ENCODE assay signal across 21 mouse cellular contexts in the genomic region with DNA sequence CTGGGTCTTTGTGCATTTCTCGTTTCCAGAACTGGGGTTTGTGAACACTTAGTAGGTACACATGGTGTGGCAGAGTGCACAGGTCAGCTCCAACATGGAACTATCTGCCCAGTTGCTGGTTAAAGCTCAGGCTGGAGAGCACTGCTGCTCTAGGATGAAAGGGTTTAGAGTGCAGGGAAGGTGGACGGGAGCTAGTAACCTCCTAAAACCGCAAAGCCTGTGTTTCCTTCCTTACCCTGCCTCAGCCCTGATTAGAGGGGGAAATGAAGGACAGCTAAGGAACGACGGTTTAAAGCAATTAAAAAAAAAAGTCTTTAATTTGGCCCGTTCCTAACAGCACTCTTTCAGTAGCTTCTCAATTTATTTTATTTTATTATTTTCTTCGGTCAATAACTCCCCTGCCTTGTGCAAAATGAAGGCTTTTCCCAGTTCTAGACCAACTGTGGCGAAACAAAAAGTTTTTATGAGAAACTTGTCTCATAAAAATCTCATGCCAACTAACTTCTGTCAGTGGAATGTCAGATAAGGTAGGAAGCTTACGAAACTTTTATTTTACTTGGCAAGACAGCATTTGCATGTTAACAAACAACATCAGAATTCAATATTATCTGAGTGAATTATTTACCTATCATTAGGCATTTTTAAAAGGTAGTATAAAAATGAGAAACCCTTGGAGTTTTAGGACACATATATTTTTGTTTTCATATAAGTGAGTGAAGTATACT. TPM values are rescaled to one million over a fixed set of nuclear protein-coding genes. Genes with fewer than 3 reads are reported as not detected.
DNase-seq lines count a peak whose midpoint lies in the region; ATAC-seq and TF ChIP-seq lines count a peak whose summit lies in the region.
"Had no signal": no experiment of that assay in that cellular context is flagged by ENCODE, and none has a peak within 500 bp of the region (broad histone marks: within the 10 kb centered on the region; RNA-seq: fewer than 3 reads in every experiment).

No protein-coding gene starts in this region.

- H3K4me2 ChIP-seq in liver, embryonic 11.5 days, result no peak overlapping the region
- H3K4me2 ChIP-seq: embryonic facial prominence, embryonic 13.5 days; hindbrain, embryonic 13.5 days; lung, embryonic 15.5 days; midbrain, embryonic 12.5 days; neural tube, embryonic 13.5 days had no signal

- peak overlapping the region; percentile 16; the same call in 1 of the 2 replicates for H3K27ac ChIP-seq in heart, adult 2 months
- peak overlapping the region; percentile 97 for H3K27ac ChIP-seq in liver, adult 2 months (replicated peaks; ENCODE audit: insufficient read depth, low read depth, low read length)
- H3K27ac ChIP-seq in liver, embryonic 11.5 days (ENCODE audit: low read depth, low read length), result no peak overlapping the region
- H3K27ac ChIP-seq: embryonic facial prominence, embryonic 13.5 days; hindbrain, embryonic 13.5 days; lung, embryonic 15.5 days; macrophage; midbrain, embryonic 12.5 days; neural tube, embryonic 13.5 days had no signal

- ATAC-seq in liver, embryonic 11.5 days (replicated peaks; ENCODE audit: low FRiP score), result no peak
- ATAC-seq in megakaryocyte progenitor cell, adult 5-6 weeks (replicated peaks; ENCODE audit: poor library complexity), result peak; percentile 72
- ATAC-seq: forebrain, postnatal 0 days; inflammation-experienced regulatory T-cells, adult 6 months had no signal

- H3K79me2 ChIP-seq in heart, adult 2 months (replicated peaks; ENCODE audit: control insufficient read depth, insufficient read depth, low read length), result peaks cover 2% of the 10 kb centered on the region
- H3K79me2 ChIP-seq in liver, adult 2 months (ENCODE audit: control insufficient read depth, insufficient read depth, low read length), result peaks cover 2% of the 10 kb centered on the region; the same call in 1 of the 2 replicates

- no peak for DNase-seq in heart, adult 2 months
- DNase-seq in heart, adult 18-20 months, result no peak
- DNase-seq in liver, adult 2 months (ENCODE audit: extremely low read depth, low read depth, low spot score), result peak; percentile 96
- no peak for DNase-seq in liver, embryonic 11.5 days (ENCODE audit: low spot score)
- peak; percentile 19 for DNase-seq in fibroblast of lung, adult 2 months (ENCODE audit: low read depth)
- no peak for DNase-seq in urinary bladder, postnatal 14 days (ENCODE audit: low spot score)
- DNase-seq in retina, postnatal 1 day, result no peak
- DNase-seq: adrenal gland, adult 8-10 months; B cell, adult 2 months; cerebellum, adult 9-11 months; forebrain, postnatal 0 days; heart, postnatal 14 days; kidney, postnatal 14 days had no signal

- TF ChIP-seq CTCF in heart, adult 2 months (IDR thresholded peaks at IDR 0.05), result no peak
- no peak for TF ChIP-seq CTCF in liver, adult 2 months (IDR thresholded peaks at IDR 0.05; ENCODE audit: low read depth, low read length)

- TF ChIP-seq EP300 in heart, adult 2 months (IDR thresholded peaks at IDR 0.05; ENCODE audit: insufficient read depth, low read depth, low read length), result no peak

- no peak for TF ChIP-seq POLR2A in heart, adult 2 months (IDR thresholded peaks at IDR 0.05; ENCODE audit: insufficient read depth, low read depth, low read length)
- TF ChIP-seq POLR2A in liver, adult 2 months (IDR thresholded peaks at IDR 0.05; ENCODE audit: extremely low read depth, insufficient read depth, low read length), result no peak

- no peaks in the 10 kb centered on the region for H3K27me3 ChIP-seq in heart, adult 2 months (ENCODE audit: control insufficient read depth, insufficient read depth, low read length)
- H3K27me3 ChIP-seq in liver, adult 2 months (ENCODE audit: control insufficient read depth, insufficient read depth, low read length), result no peaks in the 10 kb centered on the region
- H3K27me3 ChIP-seq in liver, embryonic 11.5 days (replicated peaks; ENCODE audit: control insufficient read depth, insufficient read depth, low read length), result no peaks in the 10 kb centered on the region
- H3K27me3 ChIP-seq: embryonic facial prominence, embryonic 13.5 days; hindbrain, embryonic 13.5 days; lung, embryonic 15.5 days; midbrain, embryonic 12.5 days; neural tube, embryonic 13.5 days had no signal

- H3K4me1 ChIP-seq in heart, adult 2 months (ENCODE audit: control insufficient read depth, insufficient read depth, low read length), result peaks cover 11% of the 10 kb centered on the region
- H3K4me1 ChIP-seq in liver, adult 2 months (ENCODE audit: control insufficient read depth, insufficient read depth, low read length), result peaks cover 24% of the 10 kb centered on the region
- H3K4me1 ChIP-seq in liver, embryonic 11.5 days (replicated peaks; ENCODE audit: control insufficient read depth, insufficient read depth, low read length), result peaks cover 6% of the 10 kb centered on the region; the same call in 1 of the 2 replicates
- H3K4me1 ChIP-seq: hindbrain, embryonic 13.5 days; midbrain, embryonic 12.5 days had no signal

- H3K36me3 ChIP-seq in heart, adult 2 months (ENCODE audit: control insufficient read depth, insufficient read depth, low read length), result peaks cover 10% of the 10 kb centered on the region; the same call in 1 of the 2 replicates
- H3K36me3 ChIP-seq in liver, adult 2 months (ENCODE audit: control insufficient read depth, insufficient read depth, low read length), result no peaks in the 10 kb centered on the region
- H3K36me3 ChIP-seq in liver, embryonic 11.5 days (ENCODE audit: control insufficient read depth, insufficient read depth, low read length), result no peaks in the 10 kb centered on the region
- H3K36me3 ChIP-seq: embryonic facial prominence, embryonic 13.5 days; hindbrain, embryonic 13.5 days; lung, embryonic 15.5 days; midbrain, embryonic 12.5 days; neural tube, embryonic 13.5 days had no signal

- no peak overlapping the region for H3K4me3 ChIP-seq in heart, adult 2 months
- H3K4me3 ChIP-seq in liver, adult 2 months (ENCODE audit: insufficient read depth, low read depth, low read length), result peak overlapping the region; percentile 36
- no peak overlapping the region for H3K4me3 ChIP-seq in liver, embryonic 11.5 days (ENCODE audit: low read depth, low read length)
- H3K4me3 ChIP-seq: embryonic facial prominence, embryonic 13.5 days; hindbrain, embryonic 13.5 days; lung, embryonic 15.5 days; midbrain, embryonic 12.5 days; neural tube, embryonic 13.5 days had no signal

- intact Hi-C loops in heart, adult 2 months (cut with DNase I), result no loop called here

- no peaks in the 10 kb centered on the region for H3K9me3 ChIP-seq in liver, embryonic 11.5 days (ENCODE audit: control insufficient read depth, low read length)
- H3K9me3 ChIP-seq: embryonic facial prominence, embryonic 13.5 days; hindbrain, embryonic 13.5 days; lung, embryonic 15.5 days; midbrain, embryonic 12.5 days; neural tube, embryonic 13.5 days had no signal

- H3K9ac ChIP-seq in heart, adult 2 months (ENCODE audit: low read depth, low read length), result no peak overlapping the region
- H3K9ac ChIP-seq in liver, adult 2 months (ENCODE audit: low read depth, low read length), result peak overlapping the region; percentile 49
- H3K9ac ChIP-seq in liver, embryonic 11.5 days (ENCODE audit: low read depth, low read length), result no peak overlapping the region
- H3K9ac ChIP-seq: embryonic facial prominence, embryonic 13.5 days; forebrain, postnatal 0 days; hindbrain, embryonic 13.5 days; lung, embryonic 15.5 days; midbrain, embryonic 12.5 days; neural tube, embryonic 13.5 days had no signal

- 43% methylated on average over 9 of the region's 9 CpGs for WGBS in heart, adult 2 months
- WGBS in liver, adult 2 months, result 11% methylated on average over 9 of the region's 9 CpGs
- 55% methylated on average over 9 of the region's 9 CpGs for WGBS in liver, embryonic 11.5 days

RNA-seq across cellular contexts. Expression of a gene that starts 28.2 kb away (rescaled TPM):
- total RNA-seq in heart, adult 2 months (2021), result 10 to 100 TPM; 16.3 to 16.6 TPM
- polyA plus RNA-seq in heart, adult 2 months (2012; rRNA removed), result 6.9 and 12.2 TPM in 2 replicates
- total RNA-seq in heart, adult 18-20 months (2021), result 10 to 100 TPM; 15.9 to 16.0 TPM
- total RNA-seq in liver, adult 2 months (2014; rRNA removed), result 191 and 211 TPM in 2 replicates
- polyA plus RNA-seq in liver, adult 2 months (2012; rRNA removed), result 71.8 and 79.6 TPM in 2 replicates
- 21.8 and 24.8 TPM in 2 replicates for polyA plus RNA-seq in liver, embryonic 11.5 days (2014; fragmentation: Nextera tagmentation; extraction: Ambion mirVana)
- 38.1 and 42.1 TPM in 2 replicates for total RNA-seq in megakaryocyte progenitor cell, adult 5-6 weeks (2015)
- total RNA-seq in megakaryocyte progenitor cell, adult 5-6 weeks (2017), result 40.9 and 42.0 TPM in 2 replicates

RNA-seq across cellular contexts. Expression of a gene that starts 55.5 kb away (rescaled TPM):
- total RNA-seq in heart, adult 2 months (2021), result 10 to 100 TPM; 48.2 to 48.4 TPM
- polyA plus RNA-seq in heart, adult 2 months (2012; rRNA removed), result 12.6 and 29.1 TPM in 2 replicates
- total RNA-seq in heart, adult 18-20 months (2021), result 10 to 100 TPM; 41.2 to 51.6 TPM
- total RNA-seq in liver, adult 2 months (2014; rRNA removed), result 14.6 and 17.3 TPM in 2 replicates
- 5.5 and 5.7 TPM in 2 replicates for polyA plus RNA-seq in liver, adult 2 months (2012; rRNA removed)
- polyA plus RNA-seq in liver, embryonic 11.5 days (2014; fragmentation: Nextera tagmentation; extraction: Ambion mirVana), result 58.0 and 67.3 TPM in 2 replicates
- 43.5 and 57.6 TPM in 2 replicates for total RNA-seq in megakaryocyte progenitor cell, adult 5-6 weeks (2015)
- total RNA-seq in megakaryocyte progenitor cell, adult 5-6 weeks (2017), result 36.2 and 42.6 TPM in 2 replicates

RNA-seq across cellular contexts. Expression of a gene that starts 55.6 kb away (rescaled TPM):
- total RNA-seq in heart, adult 2 months (2021), result 10 to 100 TPM; 20.1 to 21.4 TPM
- 3.1 and 7.8 TPM in 2 replicates for polyA plus RNA-seq in heart, adult 2 months (2012; rRNA removed)
- 10 to 100 TPM; 22.1 to 24.4 TPM for total RNA-seq in heart, adult 18-20 months (2021)
- 17.7 and 19.0 TPM in 2 replicates for total RNA-seq in liver, adult 2 months (2014; rRNA removed)
- polyA plus RNA-seq in liver, adult 2 months (2012; rRNA removed), result 3.2 and 4.4 TPM in 2 replicates
- polyA plus RNA-seq in liver, embryonic 11.5 days (2014; fragmentation: Nextera tagmentation; extraction: Ambion mirVana), result 73.8 and 74.0 TPM in 2 replicates
- total RNA-seq in megakaryocyte progenitor cell, adult 5-6 weeks (2015), result 68.7 and 78.1 TPM in 2 replicates
- total RNA-seq in megakaryocyte progenitor cell, adult 5-6 weeks (2017), result 101 and 183 TPM in 2 replicates

RNA-seq across cellular contexts. Expression of a gene that starts 59.2 kb away (rescaled TPM):
- total RNA-seq in heart, adult 2 months (2021), result 1 to 10 TPM; 5.0 to 5.1 TPM
- polyA plus RNA-seq in heart, adult 2 months (2012; rRNA removed), result 4.7 and 10.6 TPM in 2 replicates
- total RNA-seq in heart, adult 18-20 months (2021), result 1 to 10 TPM; 3.9 to 5.3 TPM
- 17.6 and 26.6 TPM in 2 replicates for total RNA-seq in liver, adult 2 months (2014; rRNA removed)
- polyA plus RNA-seq in liver, adult 2 months (2012; rRNA removed), result 9.8 and 12.1 TPM in 2 replicates
- 7.5 and 10.3 TPM in 2 replicates for polyA plus RNA-seq in liver, embryonic 11.5 days (2014; fragmentation: Nextera tagmentation; extraction: Ambion mirVana)
- 0.47 and 4.9 TPM in 2 replicates for total RNA-seq in megakaryocyte progenitor cell, adult 5-6 weeks (2015)
- 1.2 and 1.6 TPM in 2 replicates for total RNA-seq in megakaryocyte progenitor cell, adult 5-6 weeks (2017)

Comparison
In these comparisons a context has a peak if more than half of its experiments do, and no peak if none do; other contexts are left out.
1. DNase-seq: peak in liver, adult 2 months (single experiment) and fibroblast of lung, adult 2 months (single experiment); none in heart, adult 2 months (0 of 2), heart, adult 18-20 months (0 of 2), liver, embryonic 11.5 days (single experiment), urinary bladder, postnatal 14 days (single experiment) and retina, postnatal 1 day (single experiment).